Mouse (Mus musculus) E14TG2a.4 (cell line): ENCODE results near the gene Sars2.
A peak's percentile ranks its signal among the peaks of the same experiment; 100 is the strongest.

ENCODE experiments used
- CTCF ChIP-seq: conservative IDR thresholded peaks from 2 replicates; pipeline ENCODE4 v1.5.1; 2014; ENCODE audit warnings: low read length
- NANOG ChIP-seq: IDR thresholded peaks from 2 replicates; pipeline ENCODE4 v1.6.1; 2014; ENCODE audit warnings: borderline replicate concordance, low read length, mixed read lengths
- POU5F1 ChIP-seq: IDR thresholded peaks from 2 replicates; pipeline ENCODE4 v1.6.1; 2014; ENCODE audit warnings: low read length, borderline replicate concordance

- peak; percentile 87 for TF ChIP-seq CTCF
- TF ChIP-seq POU5F1 = no peak
- no peak for TF ChIP-seq NANOG
These were observed 15.2 kb upstream of the Sars2 start for GRCm38 (mm10) chr7:28726600-28726999.
